Mouse (Mus musculus): ENCODE measurements around the gene Gm1553.

The Gm1553 gene

DNA sequence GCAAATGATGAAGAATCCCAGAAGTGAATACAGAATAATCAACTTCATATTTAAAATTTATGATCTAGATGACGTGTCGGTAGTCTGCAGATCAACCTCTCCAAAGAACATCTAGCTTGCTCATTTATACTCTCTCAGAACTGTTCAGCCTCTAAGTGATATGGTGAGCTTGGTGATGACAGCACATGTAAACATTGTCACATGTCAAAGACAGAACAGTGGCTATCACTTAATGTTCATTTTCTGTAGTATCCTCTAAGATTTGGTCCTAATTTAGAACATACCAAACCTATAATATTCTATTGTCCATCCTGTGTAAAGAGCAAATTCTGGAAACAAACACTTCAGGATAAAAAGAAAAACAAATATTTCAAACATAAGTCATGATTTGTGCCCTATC lies at the start of gene Gm1553:
Gene Gm1553, minus strand, starts transcription at position 101 of the 400 bp plus-strand sequence.
- DNase-seq = no peak

Data from cerebellum, postnatal 36 days (tissue).